Mouse (Mus musculus) myocyte (in vitro differentiated cells): Measurements from ENCODE around the gene Myo19. TPM values are rescaled to one million over a fixed set of nuclear protein-coding genes. Genes with fewer than 3 reads are reported as not detected.

Experiments used
- H3K27me3 ChIP-seq: one replicate; pipeline ENCODE4 v1.6.1; 2011; ENCODE audit not compliant: control insufficient read depth, insufficient read depth, insufficient read length
- H3K36me3 ChIP-seq: one replicate; pipeline ENCODE4 v1.6.1; 2011; ENCODE audit not compliant: control insufficient read depth, insufficient read depth
- H3K4me2 ChIP-seq: one replicate; pipeline ENCODE4 v1.6.1; 2011; ENCODE audit warnings: low read depth, control low read depth
- H3K4me3 ChIP-seq: one replicate; pipeline ENCODE4 v1.5.1; 2011; ENCODE audit warnings: mild to moderate bottlenecking, control low read depth, moderate library complexity
- H3K79me2 ChIP-seq: one replicate; pipeline ENCODE4 v1.6.1; 2011; ENCODE audit not compliant: control insufficient read depth, insufficient read depth
- H3ac ChIP-seq: one replicate; pipeline ENCODE4 v1.6.1; 2011; ENCODE audit not compliant: control insufficient read depth, insufficient read length
- CEBPB ChIP-seq: IDR thresholded peaks from 2 replicates; pipeline ENCODE4 v1.6.1; 2011; ENCODE audit warnings: mild to moderate bottlenecking, moderate library complexity; ENCODE audit not compliant: poor library complexity, insufficient read depth, severe bottlenecking
- E2F4 ChIP-seq: IDR thresholded peaks from one replicate; pipeline ENCODE4 v1.6.1; 2011; ENCODE audit warnings: mild to moderate bottlenecking, control low read depth, moderate library complexity; ENCODE audit not compliant: insufficient read depth
- MAX ChIP-seq: IDR thresholded peaks from one replicate; pipeline ENCODE4 v1.6.1; 2011; ENCODE audit warnings: low read depth, mild to moderate bottlenecking, control low read depth
- MYOD1 ChIP-seq, 3 experiments: IDR thresholded peaks; one replicate each; pipeline ENCODE4 v1.6.1; 2011; ENCODE audit warnings: control low read depth in 2 of 3, low read depth in 2 of 3, mild to moderate bottlenecking in 2 of 3, moderate library complexity in 1 of 3; ENCODE audit not compliant: insufficient read length in 2 of 3, control insufficient read depth in 1 of 3
- MYOG ChIP-seq, 3 experiments: IDR thresholded peaks; one replicate each; pipeline ENCODE4 v1.6.1; 2011; ENCODE audit warnings: control low read depth in 2 of 3, low read depth in 2 of 3, mild to moderate bottlenecking in 2 of 3; ENCODE audit not compliant: insufficient read length in 2 of 3, control insufficient read depth in 1 of 3, insufficient read depth in 1 of 3
- POLR2A ChIP-seq: IDR thresholded peaks from one replicate; pipeline ENCODE4 v1.6.1; 2011; ENCODE audit warnings: low read depth, mild to moderate bottlenecking, control low read depth, moderate library complexity; ENCODE audit not compliant: insufficient read length
- POLR2AphosphoS2 ChIP-seq: IDR thresholded peaks from one replicate; pipeline ENCODE4 v1.6.1; 2011; ENCODE audit warnings: low read depth, control low read depth; ENCODE audit not compliant: insufficient read length
- REST ChIP-seq: IDR thresholded peaks from one replicate; pipeline ENCODE4 v1.6.1; 2011; ENCODE audit warnings: mild to moderate bottlenecking, control low read depth, moderate library complexity; ENCODE audit not compliant: insufficient read depth, insufficient read length
- SRF ChIP-seq: IDR thresholded peaks from one replicate; pipeline ENCODE4 v1.6.1; 2011; ENCODE audit warnings: low read depth; ENCODE audit not compliant: control insufficient read depth, insufficient read length
- TCF12 ChIP-seq: IDR thresholded peaks from one replicate; pipeline ENCODE4 v1.6.1; 2011; ENCODE audit warnings: mild to moderate bottlenecking, control low read depth; ENCODE audit not compliant: poor library complexity, insufficient read depth, severe bottlenecking
- TCF3 ChIP-seq: IDR thresholded peaks from one replicate; pipeline ENCODE4 v1.6.1; 2011; ENCODE audit warnings: low read depth, control low read depth; ENCODE audit not compliant: insufficient read length
- USF1 ChIP-seq: IDR thresholded peaks from one replicate; pipeline ENCODE4 v1.6.1; 2011; ENCODE audit warnings: low read depth, mild to moderate bottlenecking, control low read depth, moderate library complexity
- polyA plus RNA-seq: library from polyadenylated mRNA; unstranded; fragments of >200 nt; fragmentation: generic; extraction: Trizol; gene quantifications from one replicate; pipeline ENCODE4 v1.2.1, GENCODE M21; 2012; ENCODE audit warnings: missing spikeins

Myo19 gene
- polyA plus RNA-seq, 1 experiment: 4.8 TPM

DNA sequence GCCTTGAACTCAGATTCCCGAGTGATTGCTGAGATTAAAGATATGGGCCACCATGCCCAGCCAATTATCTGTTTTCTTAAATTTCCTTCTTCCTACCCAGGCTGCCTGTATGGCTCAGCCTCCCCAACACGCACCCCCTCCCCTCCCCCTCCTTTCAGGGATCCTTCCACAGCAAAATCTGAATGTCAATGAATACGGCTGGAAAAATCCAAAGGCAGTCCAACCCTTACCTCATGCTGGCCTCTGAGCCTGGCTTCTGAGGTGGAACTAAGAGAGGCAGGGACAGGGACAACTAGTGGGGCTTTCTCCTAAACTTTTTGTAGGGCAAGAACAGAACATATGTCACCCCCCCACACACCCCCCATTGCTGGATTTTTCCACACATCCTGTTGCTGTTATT, 68.2 kb downstream of the Myo19 start:
- H3ac ChIP-seq: no peak overlapping the region
- H3K27me3 ChIP-seq: peaks cover 55% of the 10 kb centered on the region
- no peak for TF ChIP-seq MAX
- TF ChIP-seq MYOG (IDR thresholded peaks at IDR 0.05; ENCODE audit: control insufficient read depth in 1 of 3, insufficient read depth in 1 of 3, insufficient read length in 2 of 3, low read depth in 2 of 3): no peak
- TF ChIP-seq E2F4: no peak
- TF ChIP-seq REST: no peak
- no peak overlapping the region for H3K4me3 ChIP-seq
- no peak overlapping the region for H3K4me2 ChIP-seq
- no peaks in the 10 kb centered on the region for H3K36me3 ChIP-seq
- no peaks in the 10 kb centered on the region for H3K79me2 ChIP-seq

DNA sequence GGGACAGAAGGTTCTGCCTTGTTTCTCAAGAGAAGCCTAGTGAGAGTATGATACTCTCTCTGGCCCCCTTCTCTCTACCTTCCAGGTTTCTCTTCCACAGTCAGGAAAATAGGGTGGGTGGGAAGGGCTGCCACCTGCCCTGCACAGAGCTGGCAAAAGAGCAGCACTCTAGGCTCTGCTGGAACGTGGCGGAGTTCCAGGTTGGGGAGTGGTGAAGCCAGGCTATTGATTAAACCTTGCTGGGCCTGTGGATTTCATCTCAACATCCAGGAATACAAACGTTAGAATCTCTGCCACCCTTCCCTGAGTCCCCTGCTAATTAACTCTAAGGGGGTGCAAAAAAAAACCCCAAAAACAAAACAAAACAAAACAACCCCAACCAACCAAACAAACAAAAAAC, 68.6 kb downstream of the Myo19 start:
- TF ChIP-seq SRF (no peak), POLR2A (no peak), POLR2AphosphoS2 (no peak), E2F4 (no peak), USF1 (no peak)
- Histone ChIP-seq H3ac (no peak overlapping the region), H3K79me2 (no peaks in the 10 kb centered on the region), H3K36me3 (no peaks in the 10 kb centered on the region), H3K4me3 (no peak overlapping the region), H3K4me2 (no peak overlapping the region), H3K27me3 (peaks cover 55% of the 10 kb centered on the region)

GRCm38 (mm10) chr11:84952611-84953010, 72.7 kb downstream of the Myo19 start:
- H3K79me2 ChIP-seq: no peaks in the 10 kb centered on the region
- peaks cover 54% of the 10 kb centered on the region for H3K27me3 ChIP-seq
- H3K4me2 ChIP-seq: no peak overlapping the region
- H3K36me3 ChIP-seq: no peaks in the 10 kb centered on the region
- no peak overlapping the region for H3K4me3 ChIP-seq
- TF ChIP-seq TCF12: no peak
- no peak for TF ChIP-seq POLR2AphosphoS2
- no peak for TF ChIP-seq USF1
- TF ChIP-seq MYOG (IDR thresholded peaks at IDR 0.05; ENCODE audit: control insufficient read depth in 1 of 3, insufficient read depth in 1 of 3, insufficient read length in 2 of 3, low read depth in 2 of 3): no peak
- no peak for TF ChIP-seq POLR2A
- no peak for TF ChIP-seq SRF
- no peak for TF ChIP-seq TCF3
- TF ChIP-seq MAX: no peak
- no peak for TF ChIP-seq MYOD1 (IDR thresholded peaks at IDR 0.05; ENCODE audit: control insufficient read depth in 1 of 3, insufficient read length in 2 of 3, low read depth in 2 of 3)
- TF ChIP-seq REST: no peak
- no peak for TF ChIP-seq CEBPB
- no peak for TF ChIP-seq E2F4
- no peak overlapping the region for H3ac ChIP-seq

DNA sequence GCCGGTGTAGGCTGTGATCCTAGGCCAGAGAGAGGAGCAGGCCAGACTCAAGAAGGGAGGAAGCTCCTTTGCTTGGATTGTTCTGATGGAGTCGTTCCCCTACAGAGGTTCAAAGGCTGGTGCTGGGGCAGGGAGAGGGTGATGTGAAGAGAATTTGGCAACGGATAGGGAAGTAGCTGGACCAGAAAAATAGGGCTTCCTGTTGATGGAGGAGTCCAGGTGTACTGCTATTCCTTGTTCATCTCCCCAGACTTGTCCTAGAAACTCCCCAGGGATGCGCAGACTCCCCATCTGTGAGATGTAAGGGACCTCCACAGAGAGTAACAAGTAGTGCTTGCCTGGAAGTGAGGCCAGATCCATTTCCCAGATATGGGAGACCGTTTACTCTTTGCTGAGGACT, 76.5 kb downstream of the Myo19 start:
- H3K79me2 ChIP-seq: no peaks in the 10 kb centered on the region
- TF ChIP-seq CEBPB (no peak), USF1 (no peak), MAX (no peak), E2F4 (no peak), MYOG (IDR thresholded peaks at IDR 0.05; ENCODE audit: control insufficient read depth in 1 of 3, insufficient read depth in 1 of 3, insufficient read length in 2 of 3, low read depth in 2 of 3) (no peak), TCF3 (no peak), REST (no peak), MYOD1 (IDR thresholded peaks at IDR 0.05; ENCODE audit: control insufficient read depth in 1 of 3, insufficient read length in 2 of 3, low read depth in 2 of 3) (no peak), SRF (no peak), TCF12 (no peak)
- peaks cover 75% of the 10 kb centered on the region for H3K27me3 ChIP-seq
- H3ac ChIP-seq: no peak overlapping the region
- H3K4me2 ChIP-seq: no peak overlapping the region
- no peak overlapping the region for H3K4me3 ChIP-seq
- no peaks in the 10 kb centered on the region for H3K36me3 ChIP-seq

GRCm38 (mm10) chr11:84957171-84957570, 77.2 kb downstream of the Myo19 start:
- Histone ChIP-seq H3K4me2 (no peak overlapping the region), H3K4me3 (no peak overlapping the region), H3K79me2 (no peaks in the 10 kb centered on the region), H3K36me3 (no peaks in the 10 kb centered on the region), H3K27me3 (peaks cover 71% of the 10 kb centered on the region), H3ac (no peak overlapping the region)
- TF ChIP-seq MAX (no peak), TCF3 (no peak), USF1 (no peak), POLR2A (no peak), REST (no peak), SRF (no peak), TCF12 (no peak), MYOD1 (IDR thresholded peaks at IDR 0.05; ENCODE audit: control insufficient read depth in 1 of 3, insufficient read length in 2 of 3, low read depth in 2 of 3) (no peak), CEBPB (no peak), E2F4 (no peak), POLR2AphosphoS2 (no peak)
